Mouse (Mus musculus) thymus, postnatal 4 days (tissue): ENCODE results near the gene Sppl2a.
"Not testable (repeated sequence)": the region's sequence is repeated elsewhere in the genome, so short reads cannot be mapped to it uniquely, and the experiment has no call there.

Experiments
- DNase-seq: peaks from one replicate; pipeline ENCODE4 v3.0.0; 2021

The Sppl2a gene

GRCm38 (mm10) chr2:126892316-126892715 is 40.7 kb downstream of the Sppl2a start:
- no peak for DNase-seq

- DNase-seq = no peak
These were observed 41.3 kb downstream of the Sppl2a start for GRCm38 (mm10) chr2:126891743-126892142.

- DNase-seq = no peak
These were observed 45.9 kb downstream of the Sppl2a start for GRCm38 (mm10) chr2:126887141-126887540.

- DNase-seq = no peak
These were observed 47.2 kb downstream of the Sppl2a start for GRCm38 (mm10) chr2:126885871-126886270.

GRCm38 (mm10) chr2:126882711-126883110 is 50.3 kb downstream of the Sppl2a start:
- not testable (repeated sequence) for DNase-seq

GRCm38 (mm10) chr2:126877991-126878390 is 55.0 kb downstream of the Sppl2a start:
- DNase-seq = no peak

GRCm38 (mm10) chr2:126875871-126876796 is 56.9 kb downstream of the Sppl2a start, which contains the start of gene Trpm7:
Gene Trpm7 (minus strand): TSS chr2:126876230.
- DNase-seq = peak; percentile 91

- DNase-seq = no peak
These were observed 57.6 kb downstream of the Sppl2a start for GRCm38 (mm10) chr2:126875516-126875835.

- DNase-seq = peak; percentile 29
These were observed 58.1 kb downstream of the Sppl2a start for GRCm38 (mm10) chr2:126874809-126875515.

- DNase-seq = no peak
These were observed 66.7 kb downstream of the Sppl2a start for GRCm38 (mm10) chr2:126866301-126866700.

GRCm38 (mm10) chr2:126865501-126866199 is 67.4 kb downstream of the Sppl2a start:
- no peak for DNase-seq

- no peak for DNase-seq
These were observed 68.0 kb downstream of the Sppl2a start for GRCm38 (mm10) chr2:126865026-126865425.

GRCm38 (mm10) chr2:126844751-126845150 is 88.3 kb downstream of the Sppl2a start:
- no peak for DNase-seq
